Mouse (Mus musculus): ENCODE data around the gene Gsg1l2. TPM values are rescaled to one million over a fixed set of nuclear protein-coding genes. Genes with fewer than 3 reads are reported as not detected.

The Gsg1l2 gene
- total and polyA plus RNA-seq, 2 experiments from 2014 or later: not detected

GRCm38 (mm10) chr11:67819604-67820003 lies 45.2 kb downstream of the Gsg1l2 start:
- ATAC-seq (ENCODE audit: insufficient read depth, low read depth) (peak; percentile 68), DNase-seq (ENCODE audit: low spot score) (peak; percentile 52)
- H3K9ac ChIP-seq (replicated peaks; ENCODE audit: low read depth, low read length): no peak overlapping the region

DNA sequence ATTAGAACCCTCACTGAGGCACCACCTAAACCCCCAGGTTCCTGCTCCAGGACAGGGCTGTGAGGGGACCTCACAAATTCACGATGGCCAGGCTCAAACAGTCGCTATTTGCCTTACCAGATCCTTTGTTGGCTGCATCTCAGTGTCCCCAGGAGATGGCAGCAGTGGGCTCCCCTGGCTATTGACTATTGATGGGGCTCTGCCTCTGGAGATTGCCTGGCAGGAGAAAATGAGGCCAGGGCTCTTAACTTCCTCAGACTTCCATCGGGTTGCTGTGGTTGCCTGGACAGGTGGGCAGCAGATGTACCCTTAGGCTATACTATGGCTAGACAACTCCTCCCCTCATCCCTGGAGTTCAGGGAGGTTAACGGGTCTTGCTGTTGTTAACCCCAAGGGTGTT lies 45.8 kb downstream of the Gsg1l2 start:
- H3K9me3 ChIP-seq (replicated peaks; ENCODE audit: control insufficient read depth, low read length): no peaks in the 10 kb centered on the region
- peaks cover 10% of the 10 kb centered on the region; the same call in 1 of the 2 replicates for H3K36me3 ChIP-seq (replicated peaks; ENCODE audit: control insufficient read depth, insufficient read depth, low read length)
- TF ChIP-seq EP300 (IDR thresholded peaks at IDR 0.05; ENCODE audit: low read depth) (no peak), CTCF (IDR thresholded peaks at IDR 0.05; ENCODE audit: low read depth) (peak; percentile 72)
- H3K9ac ChIP-seq (replicated peaks; ENCODE audit: low read depth, low read length): no peak overlapping the region
- no peaks in the 10 kb centered on the region for H3K27me3 ChIP-seq (ENCODE audit: control insufficient read depth, insufficient read depth, low read length)
- no peak overlapping the region for H3K4me2 ChIP-seq (ENCODE audit: low read depth, low read length)
- no peak overlapping the region for H3K27ac ChIP-seq (ENCODE audit: low read depth)
- ATAC-seq (ENCODE audit: insufficient read depth, low read depth) (peak; percentile 70; the same call in 1 of the 2 replicates), DNase-seq (ENCODE audit: low spot score) (peak; percentile 28)
- H3K4me3 ChIP-seq (ENCODE audit: low read depth, low read length): no peak overlapping the region
- 0 out of 2 replicates have a peak, but pooled peaks cover 4% of the 10 kb centered on the region for H3K4me1 ChIP-seq (ENCODE audit: control insufficient read depth, insufficient read depth)
- 26% methylated on average over 4 of the region's 4 CpGs for WGBS

More at GRCm38 (mm10) chr11:67819604-67820003, 45.2 kb downstream of the Gsg1l2 start:
- Histone ChIP-seq H3K36me3 (replicated peaks; ENCODE audit: control insufficient read depth, insufficient read depth, low read length) (peaks cover 16% of the 10 kb centered on the region; the same call in 1 of the 2 replicates), H3K9me3 (replicated peaks; ENCODE audit: control insufficient read depth, low read length) (no peaks in the 10 kb centered on the region), H3K4me2 (ENCODE audit: low read depth, low read length) (peak overlapping the region; percentile 44), H3K4me3 (ENCODE audit: low read depth, low read length) (no peak overlapping the region), H3K4me1 (ENCODE audit: control insufficient read depth, insufficient read depth) (0 out of 2 replicates have a peak, but pooled peaks cover 4% of the 10 kb centered on the region), H3K27ac (ENCODE audit: low read depth) (no peak overlapping the region), H3K27me3 (ENCODE audit: control insufficient read depth, insufficient read depth, low read length) (no peaks in the 10 kb centered on the region)
- 7% methylated on average over 5 of the region's 5 CpGs for WGBS
- TF ChIP-seq EP300 (IDR thresholded peaks at IDR 0.05; ENCODE audit: low read depth): no peak
- peak; percentile 88 for TF ChIP-seq CTCF (IDR thresholded peaks at IDR 0.05; ENCODE audit: low read depth)

DNA sequence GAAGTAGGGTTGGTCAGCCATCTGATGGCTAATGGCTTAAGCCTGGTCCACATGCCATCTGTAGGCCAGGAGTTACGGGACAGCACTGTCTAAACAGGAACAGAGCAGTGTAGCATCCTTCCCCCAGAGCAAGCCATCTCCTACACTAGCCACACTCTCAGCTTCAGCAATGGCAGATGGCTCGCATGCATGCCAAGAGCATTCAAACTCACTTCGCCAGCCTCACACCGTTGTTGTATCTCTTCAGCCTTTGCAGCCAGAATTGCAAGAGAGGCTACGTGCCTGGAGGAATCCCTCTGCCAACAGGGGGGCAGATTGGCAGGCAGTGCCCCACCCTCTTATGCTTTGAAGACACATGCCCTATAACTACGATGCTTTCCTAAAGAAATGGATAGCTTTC lies 47.2 kb downstream of the Gsg1l2 start:
- 85% methylated on average over 6 of the region's 6 CpGs for WGBS

GRCm38 (mm10) chr11:67828360-67829059 lies 54.1 kb downstream of the Gsg1l2 start:
- Histone ChIP-seq H3K36me3 (replicated peaks; ENCODE audit: control insufficient read depth, insufficient read depth, low read length) (no peaks in the 10 kb centered on the region), H3K4me2 (ENCODE audit: low read depth, low read length) (no peak overlapping the region), H3K9me3 (replicated peaks; ENCODE audit: control insufficient read depth, low read length) (no peaks in the 10 kb centered on the region), H3K9ac (replicated peaks; ENCODE audit: low read depth, low read length) (no peak overlapping the region), H3K4me3 (ENCODE audit: low read depth, low read length) (no peak overlapping the region), H3K4me1 (ENCODE audit: control insufficient read depth, insufficient read depth) (no peaks in the 10 kb centered on the region), H3K27me3 (ENCODE audit: control insufficient read depth, insufficient read depth, low read length) (no peaks in the 10 kb centered on the region), H3K27ac (ENCODE audit: low read depth) (no peak overlapping the region)
- no peak for TF ChIP-seq EP300 (IDR thresholded peaks at IDR 0.05; ENCODE audit: low read depth)
- TF ChIP-seq CTCF (IDR thresholded peaks at IDR 0.05; ENCODE audit: low read depth): no peak
- ATAC-seq (ENCODE audit: insufficient read depth, low read depth) (no peak), DNase-seq (ENCODE audit: low spot score) (no peak)
- 45% methylated on average over 12 of the region's 12 CpGs for WGBS

More for the DNA sequence above, 47.2 kb downstream of the Gsg1l2 start:
- 0 out of 2 replicates have a peak, but pooled peaks cover 4% of the 10 kb centered on the region for H3K4me1 ChIP-seq (ENCODE audit: control insufficient read depth, insufficient read depth)
- H3K9me3 ChIP-seq (replicated peaks; ENCODE audit: control insufficient read depth, low read length): no peaks in the 10 kb centered on the region
- ATAC-seq (ENCODE audit: insufficient read depth, low read depth) (no peak), DNase-seq (ENCODE audit: low spot score) (no peak)
- H3K27me3 ChIP-seq (ENCODE audit: control insufficient read depth, insufficient read depth, low read length): no peaks in the 10 kb centered on the region
- TF ChIP-seq CTCF (IDR thresholded peaks at IDR 0.05; ENCODE audit: low read depth): no peak
- TF ChIP-seq EP300 (IDR thresholded peaks at IDR 0.05; ENCODE audit: low read depth): no peak
- no peak overlapping the region for H3K4me3 ChIP-seq (ENCODE audit: low read depth, low read length)
- no peaks in the 10 kb centered on the region for H3K36me3 ChIP-seq (replicated peaks; ENCODE audit: control insufficient read depth, insufficient read depth, low read length)
- H3K4me2 ChIP-seq (ENCODE audit: low read depth, low read length): no peak overlapping the region
- H3K9ac ChIP-seq (replicated peaks; ENCODE audit: low read depth, low read length): no peak overlapping the region
- H3K27ac ChIP-seq (ENCODE audit: low read depth): no peak overlapping the region

DNA sequence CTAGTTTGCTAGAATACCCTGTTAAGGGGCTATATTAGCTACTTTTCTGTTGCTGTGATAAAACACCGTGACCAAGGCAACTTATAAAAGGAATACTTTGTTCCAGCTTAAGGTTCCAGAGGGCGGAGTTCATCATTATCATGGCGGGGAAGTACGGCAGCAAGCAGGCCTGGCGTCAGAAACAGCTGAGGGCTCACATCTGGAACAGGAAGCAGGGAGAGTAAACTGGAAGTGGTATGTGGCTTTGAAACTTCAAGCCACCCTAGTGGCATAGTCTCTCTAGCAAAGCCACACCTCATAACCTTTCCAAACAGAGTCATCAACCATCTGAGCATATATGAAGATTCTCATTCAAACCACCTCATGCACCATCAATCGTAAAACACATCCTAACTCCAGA lies 55.1 kb downstream of the Gsg1l2 start:
- H3K36me3 ChIP-seq (replicated peaks; ENCODE audit: control insufficient read depth, insufficient read depth, low read length): no peaks in the 10 kb centered on the region
- H3K4me3 ChIP-seq (ENCODE audit: low read depth, low read length): no peak overlapping the region
- no peaks in the 10 kb centered on the region for H3K9me3 ChIP-seq (replicated peaks; ENCODE audit: control insufficient read depth, low read length)
- H3K4me2 ChIP-seq (ENCODE audit: low read depth, low read length): no peak overlapping the region
- H3K9ac ChIP-seq (replicated peaks; ENCODE audit: low read depth, low read length): no peak overlapping the region
- no peak overlapping the region for H3K27ac ChIP-seq (ENCODE audit: low read depth)
- no peak for TF ChIP-seq CTCF (IDR thresholded peaks at IDR 0.05; ENCODE audit: low read depth)
- no peak for TF ChIP-seq EP300 (IDR thresholded peaks at IDR 0.05; ENCODE audit: low read depth)
- no peak for ATAC-seq (ENCODE audit: insufficient read depth, low read depth)
- no peak for DNase-seq (ENCODE audit: low spot score)
- 71% methylated on average over 6 of the region's 6 CpGs for WGBS
- H3K27me3 ChIP-seq (ENCODE audit: control insufficient read depth, insufficient read depth, low read length): no peaks in the 10 kb centered on the region
- H3K4me1 ChIP-seq (ENCODE audit: control insufficient read depth, insufficient read depth): no peaks in the 10 kb centered on the region

All from heart, postnatal 0 days (tissue).